Mouse (Mus musculus) ZHBTc4 (cell line): Measurements from ENCODE around the gene Lzic.

Experiments used
- DNase-seq: peaks from one replicate; pipeline ENCODE4 v3.0.0-alpha.2; 2011; ENCODE audit warnings: low read depth, low spot score

Gene Lzic

DNA sequence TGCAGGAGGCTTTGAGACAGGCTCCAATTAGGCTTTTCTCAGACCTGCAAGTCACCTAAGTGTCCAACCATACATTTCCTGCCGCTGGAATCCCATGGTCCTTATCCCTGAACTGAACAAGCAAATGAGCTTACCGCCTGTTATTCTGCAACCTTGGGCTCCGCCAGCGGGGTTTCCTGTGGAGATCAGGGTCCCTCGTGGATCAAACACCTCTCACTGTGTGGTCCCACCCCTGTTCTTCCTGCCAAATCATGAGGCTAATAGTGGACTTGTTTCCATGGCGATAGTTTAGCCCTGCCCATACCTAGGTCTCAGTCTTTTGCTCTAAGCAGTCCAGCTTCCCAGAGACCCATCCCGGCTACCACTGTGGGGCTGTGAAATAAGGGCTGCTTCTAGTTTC, 41.3 kb downstream of the Lzic start:
- peak; percentile 40 for DNase-seq

DNA sequence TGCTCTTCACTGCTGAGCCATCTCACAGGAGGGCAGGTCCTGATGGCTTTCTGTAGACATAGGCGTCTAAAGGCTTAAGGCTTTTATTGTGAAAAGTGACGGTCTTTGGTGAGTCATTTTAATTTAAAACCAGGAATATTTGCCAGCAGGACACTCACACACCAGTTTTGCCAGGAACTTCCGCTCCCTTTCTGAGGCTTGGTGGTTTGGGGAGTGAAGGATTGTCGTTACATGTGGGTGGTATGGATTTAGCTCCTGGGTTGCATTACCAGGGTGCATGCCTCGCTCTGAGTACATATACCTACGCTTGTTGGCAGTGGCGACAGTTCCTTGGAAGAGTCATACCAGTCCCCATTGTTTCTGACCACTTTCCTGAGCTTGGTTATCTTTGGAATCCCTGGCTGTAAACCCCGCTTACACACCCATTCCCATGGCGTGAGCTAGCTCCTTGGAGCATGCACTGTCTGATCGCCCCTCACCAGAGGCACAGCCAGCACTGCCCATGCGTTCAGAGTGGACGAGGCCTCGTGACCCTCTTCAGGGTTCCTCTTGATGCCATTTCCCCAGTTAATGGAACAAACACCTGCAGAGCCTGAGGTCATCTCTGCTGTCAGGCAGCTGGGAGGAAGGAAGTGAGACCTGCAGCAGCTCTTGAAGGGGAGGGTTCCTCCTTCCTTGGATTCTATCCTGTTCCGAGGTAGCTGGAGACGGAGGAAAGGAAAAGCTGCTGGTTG, 42.8 kb downstream of the Lzic start:
- no peak for DNase-seq

DNA sequence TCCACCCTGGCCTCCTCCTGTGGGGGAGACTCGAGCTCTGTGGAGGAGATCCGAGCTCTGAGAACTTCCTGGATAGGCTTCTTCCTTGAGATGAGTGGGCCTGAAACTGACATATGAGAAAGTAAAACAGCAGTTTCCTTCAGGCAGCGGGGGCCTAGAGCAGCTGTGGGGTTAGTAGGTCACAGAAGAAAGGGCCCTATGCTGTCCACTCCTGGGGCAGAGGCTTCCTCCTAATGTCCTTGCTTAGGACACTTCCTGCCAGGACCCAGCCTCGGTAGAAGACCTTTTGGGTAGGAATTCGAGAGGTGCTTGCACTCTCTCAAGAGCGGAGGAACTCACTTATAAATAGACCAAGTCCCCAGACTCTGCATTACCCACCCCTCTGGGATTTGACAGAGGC, 44.7 kb downstream of the Lzic start:
- no peak for DNase-seq

DNA sequence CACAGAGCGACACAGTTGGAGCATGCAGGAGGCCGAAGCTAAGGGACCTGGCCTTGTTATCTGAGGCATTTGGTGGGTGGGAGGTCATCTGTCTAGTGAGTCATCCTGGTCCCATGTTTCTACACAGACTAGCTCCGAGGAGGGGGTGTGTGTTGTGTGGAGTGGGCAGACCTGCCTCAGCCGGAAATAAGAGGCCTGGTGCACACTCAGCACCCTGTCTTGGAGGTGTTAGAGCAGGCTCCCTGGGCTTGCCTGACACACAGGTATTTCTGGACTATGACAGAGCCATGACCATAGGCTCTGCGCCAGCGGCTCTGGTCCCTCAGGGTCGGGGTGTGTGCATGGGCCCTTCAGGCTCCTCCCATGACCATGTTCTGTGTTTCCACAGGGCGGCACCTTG, 54.4 kb downstream of the Lzic start:
- DNase-seq = no peak

DNA sequence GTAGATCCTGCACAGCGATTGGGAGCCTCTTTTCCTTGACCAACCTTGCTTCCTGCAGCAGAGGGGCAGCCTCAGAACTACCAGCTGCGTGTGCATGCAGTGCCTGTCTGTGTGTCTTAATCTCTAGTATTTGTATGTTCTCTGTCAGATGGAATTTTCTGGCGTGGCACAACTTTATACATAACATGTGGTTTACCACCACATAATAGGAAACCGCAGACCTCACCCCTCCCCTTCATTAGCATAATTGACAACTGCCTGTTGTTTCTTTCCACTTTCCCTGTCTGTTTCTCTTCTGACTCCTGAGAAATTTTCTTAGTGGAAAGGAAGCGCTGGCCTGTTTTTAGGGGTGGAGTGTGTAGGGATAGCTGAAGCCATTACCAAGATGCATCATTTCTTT, 56.9 kb downstream of the Lzic start:
- DNase-seq = no peak

DNA sequence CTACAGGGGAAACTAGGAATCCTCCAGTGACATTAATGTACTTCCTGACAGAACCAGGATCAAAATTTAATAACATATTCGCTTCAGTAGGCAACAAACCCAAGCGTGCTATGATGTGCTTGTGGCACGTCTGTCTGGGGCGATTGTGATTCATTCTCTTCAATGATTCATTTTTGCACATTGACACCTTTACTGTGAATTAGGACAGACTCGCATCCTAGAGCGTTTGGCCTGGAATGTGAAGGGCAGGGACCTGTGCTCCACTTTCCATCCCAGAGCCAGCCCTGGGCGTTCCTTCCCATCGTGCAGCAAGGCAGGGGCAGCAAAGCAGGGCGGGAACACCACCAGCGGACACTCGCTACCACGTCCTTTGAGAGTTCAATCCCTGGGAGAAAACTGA, 57.4 kb downstream of the Lzic start:
- DNase-seq = no peak

DNA sequence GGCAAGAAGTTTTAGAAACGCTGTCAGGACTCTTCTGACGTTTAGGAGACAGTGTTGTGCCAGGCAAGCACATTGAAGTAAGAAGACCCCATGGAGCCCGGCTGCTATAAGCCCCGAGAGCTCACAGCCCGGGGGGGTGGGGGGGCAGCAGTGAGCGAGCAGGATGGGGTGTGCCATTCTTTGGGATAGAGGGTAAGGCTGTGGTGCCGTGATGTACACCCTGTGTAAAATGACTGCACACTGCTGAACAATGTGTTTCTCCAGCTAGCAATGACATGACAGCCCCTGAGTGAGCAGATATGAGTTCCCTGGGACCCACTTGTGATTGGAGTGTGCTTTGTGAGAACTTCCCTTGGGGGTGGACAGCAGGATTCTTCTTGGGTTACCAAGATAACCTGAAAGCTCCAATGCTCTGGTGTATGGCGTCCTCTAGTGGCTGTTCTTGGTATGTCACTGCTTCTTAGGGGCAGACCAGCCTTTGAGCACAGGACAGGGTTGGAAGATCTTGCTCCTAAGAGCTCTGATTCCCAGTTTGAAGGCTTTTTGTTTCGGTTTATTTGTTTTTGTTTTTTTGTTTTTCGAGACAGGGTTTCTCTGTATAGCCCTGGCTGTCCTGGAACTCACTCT, 58.0 kb downstream of the Lzic start:
- DNase-seq = peak; percentile 88

DNA sequence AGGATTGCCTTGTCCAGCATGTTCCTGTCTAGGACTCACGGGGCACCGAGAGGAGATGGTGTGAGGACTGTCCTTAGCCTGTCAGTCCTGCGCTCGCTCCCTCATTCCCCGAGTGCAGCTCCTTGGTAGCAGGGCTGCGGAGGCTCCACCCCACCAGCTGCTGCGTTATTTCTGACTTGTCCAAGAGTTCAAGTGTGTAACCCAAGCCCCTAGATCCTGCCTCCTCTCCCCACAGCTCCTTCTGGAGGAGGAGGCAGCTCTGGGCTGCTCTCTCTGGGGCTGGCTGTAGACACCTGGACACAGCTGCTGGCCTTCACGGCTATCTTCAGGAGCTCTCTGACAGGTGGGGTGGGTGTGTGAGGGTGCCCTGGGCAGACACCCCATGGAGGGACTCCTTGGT, 59.9 kb downstream of the Lzic start:
- no peak for DNase-seq
